Mouse (Mus musculus): Measurements from ENCODE around the gene Cnbd2. TPM values are rescaled to one million over a fixed set of nuclear protein-coding genes. Genes with fewer than 3 reads are reported as not detected.
A peak's percentile ranks its signal among the peaks of the same experiment; 100 is the strongest.

Gene Cnbd2
- polyA plus RNA-seq, 1 experiment: 1.7 TPM

GRCm38 (mm10) chr2:156414996-156415395 is 102.9 kb downstream of the Cnbd2 start:
- H3ac ChIP-seq (ENCODE audit: control insufficient read depth, insufficient read length, low read depth): no peak overlapping the region
- no peaks in the 10 kb centered on the region for H3K79me2 ChIP-seq (ENCODE audit: control insufficient read depth, insufficient read depth)
- H3K36me3 ChIP-seq (ENCODE audit: control insufficient read depth, insufficient read depth): no peaks in the 10 kb centered on the region
- no peak for TF ChIP-seq MAX (IDR thresholded peaks at IDR 0.05)
- no peak for TF ChIP-seq CEBPB (IDR thresholded peaks at IDR 0.05; ENCODE audit: low read depth)
- no peak for TF ChIP-seq USF1 (IDR thresholded peaks at IDR 0.05; ENCODE audit: low read depth)
- TF ChIP-seq CTCF (IDR thresholded peaks at IDR 0.05; ENCODE audit: control insufficient read depth, insufficient read depth, insufficient read length): no peak
- no peak for TF ChIP-seq MYOD1 (IDR thresholded peaks at IDR 0.05; ENCODE audit: control insufficient read depth, insufficient read length, low read depth)
- no peak for TF ChIP-seq MYOG (IDR thresholded peaks at IDR 0.05; ENCODE audit: control insufficient read depth, extremely low read depth, insufficient read length)
- TF ChIP-seq FOSL1 (IDR thresholded peaks at IDR 0.05; ENCODE audit: insufficient read depth, low read length, poor library complexity, severe bottlenecking): no peak
- H3K27me3 ChIP-seq (ENCODE audit: control insufficient read depth, insufficient read depth, insufficient read length): no peaks in the 10 kb centered on the region
- no peak overlapping the region for H3K4me3 ChIP-seq (ENCODE audit: insufficient read depth, poor library complexity, severe bottlenecking)
- H3K79me3 ChIP-seq (ENCODE audit: low read depth): no peaks in the 10 kb centered on the region

GRCm38 (mm10) chr2:156415674-156416073 is 103.6 kb downstream of the Cnbd2 start:
- Histone ChIP-seq H3K4me3 (ENCODE audit: insufficient read depth, poor library complexity, severe bottlenecking) (no peak overlapping the region), H3K79me2 (ENCODE audit: control insufficient read depth, insufficient read depth) (no peaks in the 10 kb centered on the region)
- TF ChIP-seq MAX (IDR thresholded peaks at IDR 0.05) (no peak), FOSL1 (IDR thresholded peaks at IDR 0.05; ENCODE audit: insufficient read depth, low read length, poor library complexity, severe bottlenecking) (peak; percentile 30), CTCF (IDR thresholded peaks at IDR 0.05; ENCODE audit: control insufficient read depth, insufficient read depth, insufficient read length) (no peak)

GRCm38 (mm10) chr2:156417194-156417593 is 105.1 kb downstream of the Cnbd2 start:
- H3ac ChIP-seq (ENCODE audit: control insufficient read depth, insufficient read length, low read depth): no peak overlapping the region
- no peaks in the 10 kb centered on the region for H3K36me3 ChIP-seq (ENCODE audit: control insufficient read depth, insufficient read depth)
- H3K79me2 ChIP-seq (ENCODE audit: control insufficient read depth, insufficient read depth): no peaks in the 10 kb centered on the region
- H3K27me3 ChIP-seq (ENCODE audit: control insufficient read depth, insufficient read depth, insufficient read length): no peaks in the 10 kb centered on the region
- TF ChIP-seq CEBPB (IDR thresholded peaks at IDR 0.05; ENCODE audit: low read depth) (no peak), MAX (IDR thresholded peaks at IDR 0.05) (no peak), MYOD1 (IDR thresholded peaks at IDR 0.05; ENCODE audit: control insufficient read depth, insufficient read length, low read depth) (no peak), CTCF (IDR thresholded peaks at IDR 0.05; ENCODE audit: control insufficient read depth, insufficient read depth, insufficient read length) (no peak), FOSL1 (IDR thresholded peaks at IDR 0.05; ENCODE audit: insufficient read depth, low read length, poor library complexity, severe bottlenecking) (no peak), USF1 (IDR thresholded peaks at IDR 0.05; ENCODE audit: low read depth) (no peak), MYOG (IDR thresholded peaks at IDR 0.05; ENCODE audit: control insufficient read depth, extremely low read depth, insufficient read length) (no peak)
- H3K79me3 ChIP-seq (ENCODE audit: low read depth): no peaks in the 10 kb centered on the region
- H3K4me3 ChIP-seq (ENCODE audit: insufficient read depth, poor library complexity, severe bottlenecking): no peak overlapping the region

More at GRCm38 (mm10) chr2:156415674-156416073, 103.6 kb downstream of the Cnbd2 start:
- no peaks in the 10 kb centered on the region for H3K27me3 ChIP-seq (ENCODE audit: control insufficient read depth, insufficient read depth, insufficient read length)
- no peaks in the 10 kb centered on the region for H3K36me3 ChIP-seq (ENCODE audit: control insufficient read depth, insufficient read depth)
- no peak overlapping the region for H3ac ChIP-seq (ENCODE audit: control insufficient read depth, insufficient read length, low read depth)
- no peaks in the 10 kb centered on the region for H3K79me3 ChIP-seq (ENCODE audit: low read depth)

- Histone ChIP-seq H3K27me3 (ENCODE audit: control insufficient read depth, insufficient read depth, insufficient read length) (no peaks in the 10 kb centered on the region), H3K36me3 (ENCODE audit: control insufficient read depth, insufficient read depth) (no peaks in the 10 kb centered on the region), H3ac (ENCODE audit: control insufficient read depth, insufficient read length, low read depth) (no peak overlapping the region), H3K4me3 (ENCODE audit: insufficient read depth, poor library complexity, severe bottlenecking) (no peak overlapping the region), H3K79me3 (ENCODE audit: low read depth) (no peaks in the 10 kb centered on the region), H3K79me2 (ENCODE audit: control insufficient read depth, insufficient read depth) (no peaks in the 10 kb centered on the region)
- peak; percentile 67 for TF ChIP-seq USF1 (IDR thresholded peaks at IDR 0.05; ENCODE audit: low read depth)
- no peak for TF ChIP-seq MYOD1 (IDR thresholded peaks at IDR 0.05; ENCODE audit: control insufficient read depth, insufficient read length, low read depth)
Observed at GRCm38 (mm10) chr2:156418467-156418866, 106.4 kb downstream of the Cnbd2 start.

GRCm38 (mm10) chr2:156420327-156420693 is 108.2 kb downstream of the Cnbd2 start:
- no peaks in the 10 kb centered on the region for H3K36me3 ChIP-seq (ENCODE audit: control insufficient read depth, insufficient read depth)
- no peak for TF ChIP-seq CTCF (IDR thresholded peaks at IDR 0.05; ENCODE audit: control insufficient read depth, insufficient read depth, insufficient read length)
- no peak for TF ChIP-seq FOSL1 (IDR thresholded peaks at IDR 0.05; ENCODE audit: insufficient read depth, low read length, poor library complexity, severe bottlenecking)
- no peak for TF ChIP-seq MYOG (IDR thresholded peaks at IDR 0.05; ENCODE audit: control insufficient read depth, extremely low read depth, insufficient read length)
- no peak for TF ChIP-seq CEBPB (IDR thresholded peaks at IDR 0.05; ENCODE audit: low read depth)
- TF ChIP-seq USF1 (IDR thresholded peaks at IDR 0.05; ENCODE audit: low read depth): no peak
- H3K4me3 ChIP-seq (ENCODE audit: insufficient read depth, poor library complexity, severe bottlenecking): peak overlapping the region; percentile 42
- no peaks in the 10 kb centered on the region for H3K79me3 ChIP-seq (ENCODE audit: low read depth)
- peak overlapping the region; percentile 77 for H3ac ChIP-seq (ENCODE audit: control insufficient read depth, insufficient read length, low read depth)
- no peaks in the 10 kb centered on the region for H3K27me3 ChIP-seq (ENCODE audit: control insufficient read depth, insufficient read depth, insufficient read length)
- H3K79me2 ChIP-seq (ENCODE audit: control insufficient read depth, insufficient read depth): no peaks in the 10 kb centered on the region

- Histone ChIP-seq H3ac (ENCODE audit: control insufficient read depth, insufficient read length, low read depth) (peak within 1 kb of the TSS; percentile 86), H3K36me3 (ENCODE audit: control insufficient read depth, insufficient read depth) (no peaks in the 10 kb centered on the region), H3K79me2 (ENCODE audit: control insufficient read depth, insufficient read depth) (no peaks in the 10 kb centered on the region), H3K27me3 (ENCODE audit: control insufficient read depth, insufficient read depth, insufficient read length) (no peaks in the 10 kb centered on the region), H3K79me3 (ENCODE audit: low read depth) (no peaks in the 10 kb centered on the region), H3K4me3 (ENCODE audit: insufficient read depth, poor library complexity, severe bottlenecking) (peak within 1 kb of the TSS; percentile 42)
- TF ChIP-seq USF1 (IDR thresholded peaks at IDR 0.05; ENCODE audit: low read depth) (no peak), FOSL1 (IDR thresholded peaks at IDR 0.05; ENCODE audit: insufficient read depth, low read length, poor library complexity, severe bottlenecking) (no peak), CEBPB (IDR thresholded peaks at IDR 0.05; ENCODE audit: low read depth) (no peak), MYOD1 (IDR thresholded peaks at IDR 0.05; ENCODE audit: control insufficient read depth, insufficient read length, low read depth) (no peak), MYOG (IDR thresholded peaks at IDR 0.05; ENCODE audit: control insufficient read depth, extremely low read depth, insufficient read length) (no peak), MAX (IDR thresholded peaks at IDR 0.05) (no peak), CTCF (IDR thresholded peaks at IDR 0.05; ENCODE audit: control insufficient read depth, insufficient read depth, insufficient read length) (no peak)
Observed at GRCm38 (mm10) chr2:156420694-156421380, 108.7 kb downstream of the Cnbd2 start, which contains the start of gene Epb41l1. Gene Epb41l1 (plus strand): TSS chr2:156420909.
